Mouse (Mus musculus) thymus, adult 2 months (tissue): Measurements from ENCODE around the gene Spock1.

Source experiments
- CTCF ChIP-seq: fragments of 200-500 bp; IDR thresholded peaks from 2 replicates; pipeline ENCODE4 v1.5.1; 2012; ENCODE audit warnings: mild to moderate bottlenecking, control low read depth, low read length, moderate library complexity, borderline replicate concordance; ENCODE audit not compliant: control insufficient read depth, poor library complexity, insufficient read depth; ENCODE audit errors: extremely low read depth
- POLR2A ChIP-seq: fragments of 200-500 bp; IDR thresholded peaks from 2 replicates; pipeline ENCODE4 v1.6.1; 2012; ENCODE audit warnings: mild to moderate bottlenecking, low read length, control low read depth, moderate library complexity; ENCODE audit not compliant: control insufficient read depth, poor library complexity, insufficient read depth; ENCODE audit errors: extremely low read depth

DNA sequence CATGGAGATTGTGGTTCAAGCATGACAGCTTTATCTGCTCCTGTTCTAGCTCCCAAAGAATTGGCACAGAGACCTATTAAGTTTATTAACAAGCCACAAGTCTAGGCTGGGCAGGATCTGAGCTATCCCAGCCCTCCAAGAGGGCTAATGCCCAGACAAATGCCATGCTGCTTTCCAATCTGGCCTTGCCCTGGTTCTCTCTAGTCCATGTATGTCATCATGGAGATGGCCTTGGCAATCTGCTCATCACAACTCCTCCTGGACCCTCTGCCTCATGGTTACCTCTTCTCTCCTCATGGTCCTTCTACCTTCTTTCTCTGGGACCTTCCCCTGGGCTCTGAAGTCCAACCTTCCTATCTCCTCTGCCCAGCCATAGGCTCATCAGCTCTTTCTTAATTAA lies 35.8 kb upstream of the Spock1 start:
- TF ChIP-seq CTCF (no peak), POLR2A (no peak)
